Mouse (Mus musculus) hindbrain, embryonic 12.5 days (tissue): Measurements from ENCODE around the gene Slc7a1. TPM values are rescaled to one million over a fixed set of nuclear protein-coding genes. Genes with fewer than 3 reads are reported as not detected.

Experiments used
- ATAC-seq: fragments of 200-750 bp; cut with Nextera tagmentation; 2 replicates; pipeline ENCODE4 v1.8.0; 2017; ENCODE audit warnings: moderate TSS enrichment; ENCODE audit not compliant: low FRiP score
- H3K27ac ChIP-seq: fragments of 300-500 bp; sonication (generic); 2 replicates; pipeline ENCODE4 v1.5.1; 2016; ENCODE audit warnings: mild to moderate bottlenecking
- H3K27me3 ChIP-seq: fragments of 300-500 bp; sonication (generic); 2 replicates; pipeline ENCODE4 v1.6.1; 2016; ENCODE audit warnings: mild to moderate bottlenecking
- H3K36me3 ChIP-seq: fragments of 300-500 bp; sonication (generic); 2 replicates; pipeline ENCODE4 v1.6.1; 2016; ENCODE audit warnings: mild to moderate bottlenecking
- H3K4me1 ChIP-seq: fragments of 300-500 bp; sonication (generic); 2 replicates; pipeline ENCODE4 v1.6.1; 2016
- H3K4me2 ChIP-seq: fragments of 300-500 bp; sonication (generic); replicated peaks from 2 replicates; pipeline ENCODE4 v1.6.1; 2016; ENCODE audit warnings: mild to moderate bottlenecking
- H3K4me3 ChIP-seq: fragments of 300-500 bp; sonication (generic); 2 replicates; pipeline ENCODE4 v1.5.1; 2016; ENCODE audit warnings: mild to moderate bottlenecking
- H3K9ac ChIP-seq: fragments of 300-500 bp; sonication (generic); 2 replicates; pipeline ENCODE4 v1.6.1; 2016; ENCODE audit warnings: mild to moderate bottlenecking, moderate library complexity
- H3K9me3 ChIP-seq: fragments of 300-500 bp; sonication (generic); replicated peaks from 2 replicates; pipeline ENCODE4 v1.6.1; 2016; ENCODE audit warnings: mild to moderate bottlenecking
- WGBS: fragments of 180-500 bp; shearing (Covaris S2); methylation state at CpG from one replicate; pipeline ENCODE4 v1.1.7; 2016; 5-methylcytosine and 5-hydroxymethylcytosine counted together
- polyA plus RNA-seq: library from polyadenylated mRNA; unstranded; fragments of >200 nt; fragmentation: Nextera tagmentation; extraction: Ambion mirVana; gene quantifications from 2 replicates; pipeline ENCODE4 v1.2.1, GENCODE M21; 2016

Slc7a1 gene
- polyA plus RNA-seq, 1 experiment from 2014 or later, result 15.4 TPM

- Histone ChIP-seq H3K4me2 (no peak overlapping the region), H3K9me3 (0 out of 2 replicates have a peak, but pooled peaks cover 2% of the 10 kb centered on the region), H3K4me1 (peaks cover 15% of the 10 kb centered on the region), H3K4me3 (no peak overlapping the region), H3K9ac (no peak overlapping the region), H3K27ac (no peak overlapping the region), H3K36me3 (no peaks in the 10 kb centered on the region), H3K27me3 (no peaks in the 10 kb centered on the region)
- WGBS, result 90% methylated on average over 18 of the region's 18 CpGs
- no peak for ATAC-seq
Observed at GRCm38 (mm10) chr5:148388251-148389006, 11.3 kb downstream of the Slc7a1 start.

DNA sequence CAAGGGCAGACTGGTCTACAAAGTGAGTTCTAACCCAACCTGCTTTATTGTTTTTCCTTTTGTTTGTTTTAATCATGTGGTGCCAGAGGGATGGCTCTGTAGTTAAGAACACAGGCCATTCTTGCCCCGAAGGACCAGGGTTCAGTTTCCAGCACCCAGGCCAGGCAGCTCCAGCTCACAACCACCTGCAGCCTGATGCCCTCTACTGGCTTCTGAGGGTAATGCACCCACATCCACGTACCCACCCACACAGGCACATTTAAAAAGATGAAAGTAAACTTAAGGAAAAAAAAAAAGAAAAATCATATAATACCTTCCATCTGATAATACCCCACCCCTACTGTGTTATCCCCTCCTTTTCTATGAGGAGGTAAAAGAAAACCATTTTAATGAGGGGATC lies 11.9 kb downstream of the Slc7a1 start:
- ATAC-seq, result no peak

DNA sequence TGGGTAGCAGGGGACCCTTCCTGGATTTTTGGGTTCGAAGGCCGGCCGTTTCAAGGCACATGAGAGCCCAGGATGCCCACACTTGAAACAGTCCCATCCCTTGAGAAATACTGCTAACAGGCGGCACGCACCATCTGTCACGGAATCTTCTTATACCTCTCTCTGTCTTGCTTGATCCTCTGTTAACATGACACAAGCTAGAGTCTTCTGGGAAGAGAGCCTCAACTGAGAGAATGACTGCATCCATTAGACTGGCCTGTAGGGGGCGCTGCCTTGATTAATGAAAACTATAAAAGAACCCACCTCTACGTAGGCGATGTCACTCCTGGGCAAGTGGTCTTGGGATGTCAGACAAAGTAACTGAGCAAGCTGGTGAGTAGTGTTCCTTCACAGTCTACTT lies 13.2 kb downstream of the Slc7a1 start:
- H3K4me1 ChIP-seq, result peaks cover 15% of the 10 kb centered on the region
- WGBS, result 85% methylated on average over 9 of the region's 9 CpGs
- no peak overlapping the region for H3K4me2 ChIP-seq
- no peak overlapping the region for H3K4me3 ChIP-seq
- no peak overlapping the region for H3K27ac ChIP-seq
- no peak for ATAC-seq
- no peak overlapping the region for H3K9ac ChIP-seq
- no peaks in the 10 kb centered on the region for H3K36me3 ChIP-seq
- H3K9me3 ChIP-seq, result 0 out of 2 replicates have a peak, but pooled peaks cover 2% of the 10 kb centered on the region
- H3K27me3 ChIP-seq, result no peaks in the 10 kb centered on the region

More for the DNA sequence above, 11.9 kb downstream of the Slc7a1 start:
- Histone ChIP-seq H3K27me3 (no peaks in the 10 kb centered on the region), H3K27ac (no peak overlapping the region), H3K36me3 (no peaks in the 10 kb centered on the region), H3K4me1 (peaks cover 15% of the 10 kb centered on the region), H3K9ac (no peak overlapping the region), H3K4me2 (no peak overlapping the region), H3K9me3 (0 out of 2 replicates have a peak, but pooled peaks cover 2% of the 10 kb centered on the region), H3K4me3 (no peak overlapping the region)
- WGBS, result 87% methylated on average over 2 of the region's 2 CpGs

GRCm38 (mm10) chr5:148384501-148385055 lies 15.1 kb downstream of the Slc7a1 start:
- Histone ChIP-seq H3K9me3 (0 out of 2 replicates have a peak, but pooled peaks cover 2% of the 10 kb centered on the region), H3K4me2 (no peak overlapping the region), H3K36me3 (no peaks in the 10 kb centered on the region), H3K27me3 (no peaks in the 10 kb centered on the region), H3K4me1 (peaks cover 15% of the 10 kb centered on the region), H3K27ac (peak overlapping the region; percentile 44; the same call in 1 of the 2 replicates), H3K9ac (no peak overlapping the region), H3K4me3 (no peak overlapping the region)
- no peak for ATAC-seq
- 65% methylated on average over 9 of the region's 9 CpGs for WGBS

DNA sequence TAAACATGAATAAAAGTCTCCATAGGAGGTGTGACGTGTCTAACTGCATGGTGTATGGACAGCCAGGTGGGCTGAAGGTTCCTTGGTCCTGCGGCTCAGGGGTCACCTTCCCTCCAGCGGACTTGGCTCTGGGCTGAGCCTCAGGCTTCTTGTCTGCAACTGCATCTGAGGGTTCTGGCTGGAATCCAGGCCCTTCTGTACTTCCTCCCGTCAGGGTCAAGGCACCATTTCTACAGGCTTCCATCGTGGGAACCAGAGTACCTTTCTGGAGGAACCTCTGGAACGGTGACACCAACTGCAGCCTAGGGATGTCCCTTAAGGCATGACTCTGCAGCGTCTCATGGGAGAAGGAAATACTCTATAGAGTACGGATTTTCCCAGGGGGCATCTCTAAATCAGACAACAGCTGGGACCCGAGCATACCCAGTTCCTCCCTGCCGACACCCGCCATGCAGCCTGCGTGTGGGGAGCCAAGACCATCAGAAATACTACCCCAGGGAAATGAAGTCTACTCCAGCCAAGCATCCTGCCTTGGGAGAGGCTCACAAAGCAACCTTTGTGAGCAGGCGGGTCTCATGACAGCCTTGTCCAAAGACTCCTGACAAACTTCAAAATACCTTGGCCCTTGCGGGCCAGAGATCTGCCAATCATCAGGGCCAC lies 15.7 kb downstream of the Slc7a1 start:
- H3K36me3 ChIP-seq, result no peaks in the 10 kb centered on the region
- no peak overlapping the region for H3K9ac ChIP-seq
- no peaks in the 10 kb centered on the region for H3K27me3 ChIP-seq
- peaks cover 15% of the 10 kb centered on the region for H3K4me1 ChIP-seq
- no peak overlapping the region for H3K4me3 ChIP-seq
- no peak overlapping the region for H3K27ac ChIP-seq
- no peak for ATAC-seq
- 70% methylated on average over 14 of the region's 14 CpGs for WGBS
- no peak overlapping the region for H3K4me2 ChIP-seq
- H3K9me3 ChIP-seq, result 0 out of 2 replicates have a peak, but pooled peaks cover 2% of the 10 kb centered on the region

DNA sequence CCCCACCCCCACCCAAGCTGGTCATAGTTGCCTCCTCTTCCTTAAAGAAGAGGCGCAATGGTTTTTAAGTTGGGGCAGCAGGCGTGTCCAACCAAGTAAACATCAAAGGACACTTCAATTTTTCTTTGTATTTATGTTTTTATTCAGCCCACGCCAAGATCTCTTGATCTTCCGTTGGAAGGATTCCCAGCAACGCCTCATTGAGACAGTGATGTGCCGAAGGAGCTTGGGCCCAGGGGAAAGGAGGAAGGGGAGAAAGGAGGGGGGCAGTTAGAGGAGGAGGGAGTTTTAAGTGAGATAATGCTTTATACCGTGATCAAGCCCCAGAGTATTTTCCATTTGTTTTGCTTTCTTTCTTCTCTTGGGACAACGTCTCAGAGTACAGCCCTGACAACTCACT lies 18.6 kb downstream of the Slc7a1 start:
- no peak overlapping the region for H3K4me2 ChIP-seq
- H3K36me3 ChIP-seq, result no peaks in the 10 kb centered on the region
- peaks cover 15% of the 10 kb centered on the region for H3K4me1 ChIP-seq
- no peak overlapping the region for H3K27ac ChIP-seq
- no peak for ATAC-seq
- WGBS, result 79% methylated on average over 8 of the region's 8 CpGs
- H3K9ac ChIP-seq, result no peak overlapping the region
- H3K27me3 ChIP-seq, result no peaks in the 10 kb centered on the region
- no peak overlapping the region for H3K4me3 ChIP-seq
- H3K9me3 ChIP-seq, result no peaks in the 10 kb centered on the region

DNA sequence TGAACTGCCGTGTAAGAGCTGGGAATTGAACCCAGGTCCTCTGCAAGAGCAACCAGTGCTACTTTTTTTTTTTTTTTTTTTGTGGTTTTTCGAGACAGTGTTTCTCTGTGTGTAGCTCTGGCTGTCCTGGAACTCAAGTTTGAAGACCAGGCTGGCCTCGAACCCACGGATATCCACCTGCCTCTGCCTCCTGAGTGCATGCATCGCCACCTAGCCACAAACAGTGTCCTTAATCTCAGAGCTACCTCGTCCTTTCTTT lies 19.5 kb downstream of the Slc7a1 start:
- Histone ChIP-seq H3K4me2 (no peak overlapping the region), H3K27ac (no peak overlapping the region), H3K9me3 (no peaks in the 10 kb centered on the region), H3K4me1 (peaks cover 13% of the 10 kb centered on the region), H3K36me3 (no peaks in the 10 kb centered on the region), H3K9ac (no peak overlapping the region), H3K4me3 (no peak overlapping the region), H3K27me3 (no peaks in the 10 kb centered on the region)
- no peak for ATAC-seq
- 92% methylated on average over 6 of the region's 6 CpGs for WGBS

DNA sequence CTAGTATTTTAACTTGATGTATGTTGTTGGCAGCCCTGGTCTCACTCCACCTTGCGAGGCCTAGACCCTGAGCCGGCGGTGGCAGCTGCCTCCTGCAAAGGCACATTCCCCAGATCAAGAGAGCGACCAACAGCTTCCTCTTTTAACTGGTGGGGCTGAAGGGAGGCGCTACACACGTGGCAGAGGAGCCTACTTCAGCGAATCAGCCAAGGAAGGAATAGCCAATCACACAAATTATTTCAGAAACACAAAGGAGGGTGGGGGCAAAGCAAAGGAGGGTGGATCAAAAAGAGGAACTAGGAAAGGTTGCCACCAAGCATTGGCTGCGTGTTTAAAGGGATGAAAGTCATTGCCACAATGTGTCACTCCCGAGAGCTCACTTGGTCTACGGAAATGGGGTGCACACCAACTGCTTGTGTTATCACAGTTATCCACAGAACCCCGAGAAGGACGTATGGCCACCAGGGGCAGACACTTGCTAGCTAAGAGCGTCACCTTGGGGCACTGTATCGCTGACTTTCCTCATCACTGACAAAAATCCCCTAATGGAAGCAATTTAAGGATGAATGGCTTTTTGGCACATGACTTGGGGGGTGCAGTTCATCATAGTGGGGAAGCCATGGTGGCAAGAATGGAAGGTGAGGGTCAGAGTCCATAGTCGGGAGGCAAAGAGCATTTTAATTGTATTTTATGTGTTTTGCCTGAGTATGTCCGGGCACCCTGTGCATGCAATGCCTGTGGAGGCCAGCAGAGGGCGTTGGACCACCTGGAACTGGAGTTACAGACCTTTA lies 20.1 kb downstream of the Slc7a1 start:
- H3K9ac ChIP-seq, result no peak overlapping the region
- H3K9me3 ChIP-seq, result no peaks in the 10 kb centered on the region
- ATAC-seq, result no peak
- H3K36me3 ChIP-seq, result no peaks in the 10 kb centered on the region
- no peak overlapping the region for H3K27ac ChIP-seq
- H3K4me1 ChIP-seq, result peaks cover 8% of the 10 kb centered on the region
- no peak overlapping the region for H3K4me3 ChIP-seq
- WGBS, result 88% methylated on average over 17 of the region's 17 CpGs
- no peak overlapping the region for H3K4me2 ChIP-seq
- no peaks in the 10 kb centered on the region for H3K27me3 ChIP-seq

DNA sequence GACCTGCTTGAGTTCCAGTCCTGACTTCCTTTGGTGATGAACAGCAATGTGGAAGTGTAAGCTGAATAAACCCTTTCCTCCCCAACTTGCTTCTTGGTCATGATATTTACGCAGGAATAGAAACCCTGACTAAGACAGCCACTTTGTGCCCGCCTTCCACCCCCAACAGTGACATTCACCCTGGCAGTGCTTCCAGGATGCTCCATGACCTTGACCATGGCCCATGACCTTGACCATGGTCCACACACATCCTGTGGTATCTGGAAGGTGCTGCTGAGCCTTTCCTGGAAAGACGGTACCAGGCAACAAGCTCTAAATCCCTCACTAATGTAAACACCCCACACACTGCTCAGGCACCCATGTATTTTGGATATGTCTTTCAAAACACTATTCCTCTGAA lies 21.0 kb downstream of the Slc7a1 start:
- Histone ChIP-seq H3K9ac (no peak overlapping the region), H3K36me3 (no peaks in the 10 kb centered on the region), H3K27ac (no peak overlapping the region), H3K9me3 (no peaks in the 10 kb centered on the region), H3K27me3 (no peaks in the 10 kb centered on the region), H3K4me3 (no peak overlapping the region), H3K4me1 (no peaks in the 10 kb centered on the region), H3K4me2 (no peak overlapping the region)
- WGBS, result 92% methylated on average over 3 of the region's 3 CpGs
- ATAC-seq, result no peak

GRCm38 (mm10) chr5:148378232-148378508 lies 21.5 kb downstream of the Slc7a1 start:
- ATAC-seq, result no peak
- Histone ChIP-seq H3K9ac (no peak overlapping the region), H3K4me1 (no peaks in the 10 kb centered on the region), H3K27ac (no peak overlapping the region), H3K4me2 (no peak overlapping the region), H3K4me3 (no peak overlapping the region), H3K9me3 (no peaks in the 10 kb centered on the region), H3K27me3 (no peaks in the 10 kb centered on the region), H3K36me3 (no peaks in the 10 kb centered on the region)
- WGBS, result 89% methylated on average over 4 of the region's 4 CpGs

DNA sequence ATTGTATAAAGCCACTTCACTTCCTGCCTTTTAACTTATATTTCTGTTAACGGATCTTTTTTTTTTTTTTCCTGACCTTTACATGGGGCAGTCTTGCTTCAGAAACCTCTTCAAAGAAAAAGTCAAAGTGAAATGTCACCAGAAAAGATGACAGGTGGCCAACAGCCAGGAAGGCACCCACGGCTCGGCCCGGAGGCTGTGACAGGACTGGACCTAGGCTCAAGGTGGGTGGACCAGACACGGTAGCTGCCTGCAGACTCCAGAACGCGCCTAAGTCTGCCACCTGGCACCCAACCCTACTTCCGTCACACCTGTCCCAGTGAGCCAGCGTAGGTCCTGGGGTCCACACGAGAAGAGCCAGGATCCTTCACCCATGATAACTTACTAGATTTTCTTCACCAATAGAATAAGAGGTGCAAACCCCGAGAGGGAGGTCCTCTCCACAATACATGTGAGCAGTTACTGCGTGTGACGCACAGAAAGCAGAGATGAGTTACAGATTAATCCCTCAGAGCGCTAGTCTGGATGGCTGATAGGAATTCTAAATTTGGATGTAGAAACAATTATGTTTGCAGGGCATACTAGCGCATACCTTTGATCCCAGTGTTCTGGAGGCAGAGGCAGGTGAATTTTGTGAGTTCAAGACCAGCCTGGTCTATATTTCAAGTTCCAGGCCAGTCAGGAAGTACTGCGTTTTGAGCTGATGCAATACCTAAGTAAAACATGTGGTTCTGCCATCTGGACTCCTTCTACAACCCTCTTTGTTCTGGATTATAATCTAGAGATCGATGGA lies 22.1 kb downstream of the Slc7a1 start:
- 92% methylated on average over 17 of the region's 17 CpGs for WGBS
- no peak overlapping the region for H3K9ac ChIP-seq
- no peaks in the 10 kb centered on the region for H3K9me3 ChIP-seq
- no peaks in the 10 kb centered on the region for H3K4me1 ChIP-seq
- no peak overlapping the region for H3K4me3 ChIP-seq
- no peaks in the 10 kb centered on the region for H3K36me3 ChIP-seq
- ATAC-seq, result no peak
- H3K27me3 ChIP-seq, result no peaks in the 10 kb centered on the region
- H3K4me2 ChIP-seq, result no peak overlapping the region
- no peak overlapping the region for H3K27ac ChIP-seq

GRCm38 (mm10) chr5:148376358-148376757 lies 23.3 kb downstream of the Slc7a1 start:
- H3K27me3 ChIP-seq, result no peaks in the 10 kb centered on the region
- no peaks in the 10 kb centered on the region for H3K9me3 ChIP-seq

More at GRCm38 (mm10) chr5:148376358-148376757, 23.3 kb downstream of the Slc7a1 start:
- WGBS, result 96% methylated on average over 8 of the region's 8 CpGs
- Histone ChIP-seq H3K4me2 (no peak overlapping the region), H3K27ac (no peak overlapping the region), H3K4me3 (no peak overlapping the region), H3K4me1 (no peaks in the 10 kb centered on the region), H3K36me3 (no peaks in the 10 kb centered on the region), H3K9ac (no peak overlapping the region)
- ATAC-seq, result no peak
